Mouse (Mus musculus) megakaryocyte, embryonic 14.5 days (primary cell): ENCODE results near the gene Adgrl2. TPM values are rescaled to one million over a fixed set of nuclear protein-coding genes. Genes with fewer than 3 reads are reported as not detected.

Experiments
- H3K27me3 ChIP-seq: replicated peaks from 2 replicates; pipeline ENCODE3; 2012; ENCODE audit warnings: inconsistent platforms
- H3K36me3 ChIP-seq: replicated peaks from 2 replicates; pipeline ENCODE3; 2012; ENCODE audit warnings: low read length, inconsistent platforms, mixed read lengths
- H3K4me1 ChIP-seq: 2 replicates; pipeline ENCODE4 v1.6.1; 2012; ENCODE audit warnings: inconsistent platforms
- H3K4me3 ChIP-seq: replicated peaks from 2 replicates; pipeline ENCODE3; 2012; ENCODE audit warnings: moderate library complexity, mild to moderate bottlenecking, inconsistent platforms
- H3K9me3 ChIP-seq: 2 replicates; pipeline ENCODE4 v1.6.1; 2012; ENCODE audit warnings: inconsistent platforms
- FLI1 ChIP-seq: IDR thresholded peaks from 2 replicates; pipeline ENCODE4 v1.6.1; 2012; ENCODE audit warnings: low read length, inconsistent platforms, mixed read lengths
- GATA1 ChIP-seq: IDR thresholded peaks from 3 replicates; pipeline ENCODE4 v1.6.1; 2012; ENCODE audit warnings: mixed read lengths, low read length, inconsistent platforms, borderline replicate concordance
- polyA plus RNA-seq: library from polyadenylated mRNA; stranded (reverse); fragments of >175 nt; gene quantifications from 2 replicates; pipeline ENCODE4 v1.2.3, GENCODE M21; 2012; ENCODE audit warnings: low replicate concordance; ENCODE audit not compliant: insufficient read depth

Gene Adgrl2
- polyA plus RNA-seq, 1 experiment = 5.4 TPM

DNA sequence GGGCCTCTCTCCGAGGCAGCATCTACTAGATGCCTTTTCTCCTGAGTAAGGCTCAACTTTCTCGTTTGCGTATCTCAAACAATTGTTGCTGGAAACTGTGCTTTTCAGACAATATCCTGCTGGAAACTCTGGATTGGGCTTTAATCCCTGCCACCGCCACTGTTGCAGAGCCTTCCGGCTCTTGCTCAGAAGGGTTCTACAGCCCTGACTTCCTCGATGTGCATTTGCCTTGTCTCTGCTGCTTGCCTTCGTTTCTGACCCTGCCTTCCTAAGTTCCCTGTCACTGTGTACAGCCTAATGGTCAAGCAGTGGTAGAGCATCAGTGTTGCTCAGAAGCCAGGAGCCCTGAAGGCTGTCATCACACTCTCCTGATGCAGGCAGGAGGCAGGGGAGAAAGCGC, 95.5 kb downstream of the Adgrl2 start:
- no peaks in the 10 kb centered on the region for H3K27me3 ChIP-seq
- no peaks in the 10 kb centered on the region for H3K9me3 ChIP-seq
- TF ChIP-seq GATA1 (no peak), FLI1 (no peak)
- peaks cover 50% of the 10 kb centered on the region for H3K4me1 ChIP-seq
- H3K36me3 ChIP-seq = no peaks in the 10 kb centered on the region
- H3K4me3 ChIP-seq = peak overlapping the region; percentile 73

- Histone ChIP-seq H3K4me1 (peaks cover 60% of the 10 kb centered on the region), H3K4me3 (no peak overlapping the region), H3K9me3 (no peaks in the 10 kb centered on the region), H3K36me3 (no peaks in the 10 kb centered on the region), H3K27me3 (no peaks in the 10 kb centered on the region)
- no peak for TF ChIP-seq FLI1
- no peak for TF ChIP-seq GATA1
Observed at GRCm38 (mm10) chr3:148887902-148888301, 102.5 kb downstream of the Adgrl2 start.

GRCm38 (mm10) chr3:148886956-148887355, 103.4 kb downstream of the Adgrl2 start:
- Histone ChIP-seq H3K4me3 (peak overlapping the region; percentile 29), H3K36me3 (no peaks in the 10 kb centered on the region), H3K9me3 (no peaks in the 10 kb centered on the region), H3K27me3 (no peaks in the 10 kb centered on the region), H3K4me1 (peaks cover 54% of the 10 kb centered on the region)
- TF ChIP-seq GATA1 = no peak
- TF ChIP-seq FLI1 = no peak

DNA sequence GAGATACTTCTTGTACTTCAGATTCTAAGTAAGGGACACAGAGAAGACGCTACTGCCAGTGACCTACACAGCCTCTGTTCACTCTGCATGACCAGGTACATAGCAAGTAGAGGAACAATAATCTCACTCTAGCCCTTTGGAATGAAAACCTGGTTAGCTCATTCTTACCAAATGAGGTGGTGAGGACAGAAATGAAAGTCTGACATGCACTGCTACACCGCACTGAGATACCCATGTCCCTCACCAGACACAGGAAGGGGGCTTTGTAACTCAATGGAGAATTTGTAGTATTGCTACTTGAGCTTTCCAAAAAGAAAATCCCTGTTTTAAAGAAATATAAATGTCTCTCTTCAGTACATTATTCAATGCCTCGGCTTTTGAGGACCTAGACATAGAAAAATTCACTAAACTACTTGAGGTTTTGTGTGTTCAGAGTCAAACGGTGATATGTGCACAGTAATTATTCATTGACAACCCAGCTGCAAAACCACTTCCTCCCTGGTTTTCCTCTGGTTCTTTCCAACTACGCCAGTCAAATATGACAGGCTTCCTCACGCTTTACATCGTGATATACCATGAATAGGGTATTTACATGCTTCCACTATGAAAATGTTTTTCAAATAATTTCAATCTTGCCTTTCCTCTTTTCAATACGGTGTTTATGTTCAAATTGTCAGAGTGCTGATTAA, 104.2 kb downstream of the Adgrl2 start:
- Histone ChIP-seq H3K36me3 (no peaks in the 10 kb centered on the region), H3K9me3 (no peaks in the 10 kb centered on the region), H3K27me3 (no peaks in the 10 kb centered on the region), H3K4me3 (peak overlapping the region; percentile 67), H3K4me1 (peaks cover 48% of the 10 kb centered on the region)
- no peak for TF ChIP-seq GATA1
- no peak for TF ChIP-seq FLI1

DNA sequence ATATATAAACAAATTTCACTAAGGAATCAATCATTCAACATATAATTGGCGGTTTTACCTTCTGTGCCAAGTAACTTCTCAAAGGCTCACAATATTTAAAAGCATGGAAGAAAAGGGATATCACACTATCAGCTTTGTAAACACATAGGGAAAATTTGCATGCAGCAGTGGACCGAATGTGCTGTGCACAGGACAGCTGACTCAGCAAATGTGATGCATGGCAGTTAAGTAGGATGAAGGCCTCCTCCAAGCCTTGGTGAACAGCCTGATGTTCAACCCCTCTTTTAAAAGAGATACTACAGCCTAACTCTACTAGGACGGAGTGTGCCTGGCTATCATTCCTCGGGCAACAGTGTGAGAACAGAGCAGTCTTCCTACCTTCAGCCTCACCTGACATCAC, 105.2 kb downstream of the Adgrl2 start:
- no peaks in the 10 kb centered on the region for H3K36me3 ChIP-seq
- TF ChIP-seq GATA1 (no peak), FLI1 (no peak)

DNA sequence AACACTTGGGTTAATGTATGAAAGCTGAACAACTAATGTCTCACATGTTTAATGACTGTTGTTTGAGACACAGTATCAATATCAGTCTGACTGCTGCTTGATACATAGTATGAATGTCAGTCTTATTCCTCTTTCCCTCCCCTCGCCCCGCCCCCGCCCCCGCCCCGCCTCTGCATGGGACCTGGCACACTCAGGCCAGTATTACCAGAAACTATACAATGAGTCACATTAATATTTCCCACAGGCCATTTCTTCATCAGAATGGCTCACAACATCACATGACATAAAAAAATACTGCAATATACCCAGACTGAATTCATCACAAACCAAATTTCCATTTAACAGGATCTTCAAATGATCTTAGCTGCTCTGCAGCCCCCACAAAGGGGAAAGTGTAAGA, 108.9 kb downstream of the Adgrl2 start:
- H3K4me1 ChIP-seq = peaks cover 30% of the 10 kb centered on the region
- no peak overlapping the region for H3K4me3 ChIP-seq
- H3K9me3 ChIP-seq = no peaks in the 10 kb centered on the region
- H3K36me3 ChIP-seq = no peaks in the 10 kb centered on the region
- H3K27me3 ChIP-seq = peaks cover 1% of the 10 kb centered on the region
- TF ChIP-seq GATA1 = no peak
- no peak for TF ChIP-seq FLI1

More for the DNA sequence above, 105.2 kb downstream of the Adgrl2 start:
- H3K4me3 ChIP-seq = no peak overlapping the region
- H3K27me3 ChIP-seq = no peaks in the 10 kb centered on the region
- no peaks in the 10 kb centered on the region for H3K9me3 ChIP-seq
- H3K4me1 ChIP-seq = peaks cover 46% of the 10 kb centered on the region

DNA sequence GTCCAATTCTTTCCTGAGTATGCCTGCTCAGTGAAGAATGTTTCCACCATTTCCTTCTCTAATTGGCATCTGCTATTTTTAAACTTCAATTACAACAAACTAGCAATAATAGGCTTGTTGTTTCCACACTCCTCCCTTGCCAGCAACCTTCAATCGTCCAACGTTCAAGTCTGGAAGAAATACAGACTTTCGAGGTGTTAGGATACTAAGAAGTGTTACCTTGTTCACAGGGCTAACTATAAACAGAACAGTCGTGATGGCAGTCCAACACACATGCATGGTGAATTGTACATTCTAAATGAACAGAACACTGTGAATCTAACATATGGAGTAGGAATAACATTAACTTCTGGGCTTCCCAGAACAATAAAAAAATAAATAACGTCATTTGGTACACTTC, 117.8 kb downstream of the Adgrl2 start:
- H3K4me1 ChIP-seq = peaks cover 34% of the 10 kb centered on the region
- no peak overlapping the region for H3K4me3 ChIP-seq
- H3K9me3 ChIP-seq = no peaks in the 10 kb centered on the region

DNA sequence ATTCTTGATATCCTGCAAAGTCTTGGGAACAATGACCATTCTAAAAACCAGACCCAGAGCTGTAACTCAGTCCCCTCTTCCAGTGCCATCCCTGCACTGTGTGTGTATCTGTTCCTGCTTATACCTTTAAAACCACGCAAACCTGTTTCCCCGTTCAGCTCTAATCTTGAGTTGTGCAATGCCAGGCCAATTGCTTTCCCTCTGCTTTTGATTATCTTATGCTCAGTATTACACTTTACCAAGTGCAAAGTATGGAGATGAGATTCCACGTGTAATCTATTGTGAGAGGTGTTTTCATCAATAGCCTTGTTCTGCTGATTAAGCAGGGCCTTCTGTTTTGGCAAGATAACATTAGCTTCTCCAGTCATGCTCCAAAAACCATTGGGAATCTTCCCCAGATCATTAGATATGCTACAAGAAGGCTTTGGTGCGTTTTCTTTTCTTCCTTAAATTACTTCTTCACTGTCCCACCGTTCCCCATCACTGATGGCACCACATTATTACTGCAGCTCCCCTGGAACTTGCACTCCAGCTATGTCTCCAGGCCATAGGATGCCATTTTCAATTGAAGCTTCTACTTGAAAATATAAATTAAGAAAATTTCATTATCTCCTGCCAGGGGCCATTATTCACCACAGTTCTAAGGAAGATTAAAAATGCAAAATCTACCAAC, 118.4 kb downstream of the Adgrl2 start:
- TF ChIP-seq GATA1 (no peak), FLI1 (no peak)
- Histone ChIP-seq H3K9me3 (no peaks in the 10 kb centered on the region), H3K4me1 (peaks cover 39% of the 10 kb centered on the region), H3K36me3 (no peaks in the 10 kb centered on the region), H3K4me3 (no peak overlapping the region), H3K27me3 (no peaks in the 10 kb centered on the region)

More for the DNA sequence above, 117.8 kb downstream of the Adgrl2 start:
- Histone ChIP-seq H3K27me3 (no peaks in the 10 kb centered on the region), H3K36me3 (no peaks in the 10 kb centered on the region)
- TF ChIP-seq GATA1 = no peak
- TF ChIP-seq FLI1 = no peak

DNA sequence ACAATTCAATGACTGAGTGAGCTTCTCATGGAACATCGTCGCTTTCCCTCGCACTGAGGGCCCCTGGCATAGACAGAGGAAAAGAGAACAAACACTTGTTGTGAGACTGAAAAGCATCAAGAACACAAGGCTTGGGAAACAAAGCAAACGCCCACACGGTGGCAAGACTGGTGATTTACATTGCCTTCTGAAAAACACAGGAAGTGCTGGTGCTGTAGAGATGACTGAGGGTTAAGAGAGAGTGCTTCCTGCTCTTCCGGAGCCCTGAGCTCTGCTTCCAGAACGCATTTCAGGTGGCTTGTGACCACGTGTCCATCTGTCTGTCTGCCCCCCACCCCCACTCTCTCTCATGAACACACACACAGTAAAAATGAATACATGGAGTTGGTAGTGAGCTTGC, 122.7 kb downstream of the Adgrl2 start:
- Histone ChIP-seq H3K4me1 (peaks cover 54% of the 10 kb centered on the region), H3K4me3 (peak overlapping the region; percentile 87), H3K9me3 (no peaks in the 10 kb centered on the region), H3K36me3 (peaks cover 3% of the 10 kb centered on the region), H3K27me3 (no peaks in the 10 kb centered on the region)
- TF ChIP-seq GATA1 (no peak), FLI1 (no peak)

DNA sequence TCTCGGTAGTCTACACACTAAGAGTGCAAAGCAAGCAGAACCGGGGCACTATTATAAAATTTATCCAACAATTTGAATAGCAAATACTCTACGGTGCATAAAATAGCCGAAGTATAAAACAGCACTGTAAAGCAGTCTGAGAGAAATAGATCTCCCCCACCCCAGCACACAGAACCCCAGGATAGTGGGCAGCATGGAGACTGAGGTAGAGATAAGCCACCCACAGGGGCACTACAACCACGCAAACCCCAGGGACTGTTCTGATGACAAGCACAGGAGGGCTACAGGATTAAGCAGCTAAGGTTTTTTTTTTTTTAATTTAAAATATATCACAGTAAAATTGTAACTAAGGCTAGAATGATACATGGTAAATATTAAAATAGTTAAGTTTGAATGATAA, 123.7 kb downstream of the Adgrl2 start:
- Histone ChIP-seq H3K27me3 (no peaks in the 10 kb centered on the region), H3K36me3 (peaks cover 3% of the 10 kb centered on the region), H3K4me3 (no peak overlapping the region), H3K9me3 (no peaks in the 10 kb centered on the region), H3K4me1 (peaks cover 48% of the 10 kb centered on the region)
- no peak for TF ChIP-seq GATA1
- TF ChIP-seq FLI1 = no peak
